In genomic region chr11:44854496-44854895, GRCm38 (mm10) we compare ENCODE assay signal across 17 mouse cellular contexts.
DNase-seq lines count a peak whose midpoint lies in the region.
"Had no signal": no experiment of that assay in that cellular context is flagged by ENCODE, and none has a peak within 500 bp of the region (broad histone marks: within the 10 kb centered on the region; RNA-seq: fewer than 3 reads in every experiment).

No protein-coding gene starts in this region.

- H3K4me1 ChIP-seq in embryonic facial prominence, embryonic 10.5 days, result peaks cover 7% of the 10 kb centered on the region
- H3K4me1 ChIP-seq: forebrain, embryonic 13.5 days; limb, embryonic 15.5 days; midbrain, embryonic 15.5 days had no signal

- no peaks in the 10 kb centered on the region for H3K9me3 ChIP-seq in embryonic facial prominence, embryonic 10.5 days
- H3K9me3 ChIP-seq: forebrain, embryonic 13.5 days; limb, embryonic 15.5 days; midbrain, embryonic 15.5 days had no signal

- no peak overlapping the region for H3K4me3 ChIP-seq in embryonic facial prominence, embryonic 10.5 days
- H3K4me3 ChIP-seq: forebrain, embryonic 13.5 days; limb, embryonic 15.5 days; midbrain, embryonic 15.5 days had no signal

- no peaks in the 10 kb centered on the region for H3K36me3 ChIP-seq in embryonic facial prominence, embryonic 10.5 days (replicated peaks)
- H3K36me3 ChIP-seq: limb, embryonic 15.5 days; midbrain, embryonic 15.5 days had no signal

- DNase-seq in right cerebral cortex, adult 18-20 months, result peak; percentile 11
- no peak for DNase-seq in right cerebral cortex, postnatal 14 days
- DNase-seq in adrenal gland, adult 2 months, result peak; percentile 84
- peak; percentile 75 for DNase-seq in fibroblast of lung, adult 2 months (ENCODE audit: low read depth)
- no peak for DNase-seq in embryonic facial prominence, embryonic 10.5 days (ENCODE audit: low spot score)
- no peak for DNase-seq in cerebellum, adult 18-20 months
- DNase-seq in layer of hippocampus, postnatal 36 days, result no peak
- DNase-seq: cerebellum, adult 11 months; kidney, adult 11 months; kidney, postnatal 10 days; lung, adult 18-20 months; thymus, adult 2 months had no signal

- WGBS in embryonic facial prominence, embryonic 10.5 days, result 92% methylated on average over 7 of the region's 7 CpGs

- H3K27ac ChIP-seq in embryonic facial prominence, embryonic 10.5 days (replicated peaks), result no peak overlapping the region
- H3K27ac ChIP-seq: forebrain, embryonic 13.5 days; hindbrain, embryonic 14.5 days; limb, embryonic 15.5 days; macrophage; midbrain, embryonic 15.5 days had no signal

- H3K27me3 ChIP-seq in embryonic facial prominence, embryonic 10.5 days (replicated peaks; ENCODE audit: low read depth, poor library complexity, severe bottlenecking), result no peaks in the 10 kb centered on the region
- H3K27me3 ChIP-seq: forebrain, embryonic 13.5 days; limb, embryonic 15.5 days; midbrain, embryonic 15.5 days had no signal

Comparison
In these comparisons a context has a peak if more than half of its experiments do, and no peak if none do; other contexts are left out.
1. DNase-seq: peak in right cerebral cortex, adult 18-20 months (single experiment), adrenal gland, adult 2 months (single experiment) and fibroblast of lung, adult 2 months (single experiment); none in right cerebral cortex, postnatal 14 days (single experiment), embryonic facial prominence, embryonic 10.5 days (single experiment), cerebellum, adult 18-20 months (0 of 2) and layer of hippocampus, postnatal 36 days (0 of 2).